Comparison of ENCODE assay signal across 8 mouse cellular contexts in the genomic region with DNA sequence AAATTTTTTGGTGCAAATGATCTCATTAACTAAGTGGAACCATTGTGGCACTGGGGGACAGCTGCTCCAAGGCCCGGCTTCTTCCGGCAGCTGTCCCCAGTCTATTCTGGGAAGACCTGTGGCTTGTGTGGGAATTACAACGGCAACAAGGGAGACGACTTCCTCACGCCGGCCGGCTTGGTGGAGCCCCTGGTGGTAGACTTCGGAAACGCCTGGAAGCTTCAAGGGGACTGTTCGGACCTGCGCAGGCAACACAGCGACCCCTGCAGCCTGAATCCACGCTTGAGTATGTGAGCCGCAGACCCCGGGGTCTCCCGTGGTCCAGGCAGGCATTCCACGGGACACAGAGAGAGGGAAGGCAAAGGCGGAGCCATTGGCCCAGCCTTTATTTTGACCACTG. TPM values are rescaled to one million over a fixed set of nuclear protein-coding genes. Genes with fewer than 3 reads are reported as not detected.
DNase-seq lines count a peak whose midpoint lies in the region; ATAC-seq and TF ChIP-seq lines count a peak whose summit lies in the region.

No protein-coding gene starts in this region.

- no peak overlapping the region for H3K9ac ChIP-seq in heart, embryonic 14.5 days (ENCODE audit: low read length)
- H3K9ac ChIP-seq in kidney, postnatal 0 days (ENCODE audit: low read depth, low read length) = no peak overlapping the region
- no peak overlapping the region for H3K9ac ChIP-seq in liver, adult 2 months (ENCODE audit: low read depth, low read length)

- peak overlapping the region; percentile 49 for H3K27ac ChIP-seq in bone marrow macrophage, adult 2 months (ENCODE audit: insufficient read depth, low read depth, low read length)
- no peak overlapping the region for H3K27ac ChIP-seq in heart, embryonic 14.5 days (replicated peaks in 1 of 2; ENCODE audit: control insufficient read depth in 1 of 2, insufficient read depth in 1 of 2, low read depth in 2 of 2, low read length in 2 of 2)
- H3K27ac ChIP-seq in kidney, postnatal 0 days = no peak overlapping the region
- no peak overlapping the region for H3K27ac ChIP-seq in liver, adult 2 months (replicated peaks; ENCODE audit: insufficient read depth, low read depth, low read length)

- no peaks in the 10 kb centered on the region for H3K9me3 ChIP-seq in heart, embryonic 14.5 days (ENCODE audit: control insufficient read depth, low read length)
- H3K9me3 ChIP-seq in kidney, postnatal 0 days (replicated peaks; ENCODE audit: low read length) = no peaks in the 10 kb centered on the region

- peak; percentile 52 for DNase-seq in A20 (ENCODE audit: low read depth, low spot score)
- peak; percentile 49 for DNase-seq in fibroblast of lung, adult 2 months (ENCODE audit: low read depth)
- peak; percentile 95 for DNase-seq in kidney, postnatal 0 days (ENCODE audit: low spot score)
- peak; percentile 54 for DNase-seq in liver, adult 2 months (ENCODE audit: extremely low read depth, low read depth, low spot score)
- peak; percentile 39 to 69 for DNase-seq in monocyte, adult 2 months (ENCODE audit: low read depth in 1 of 2, low spot score in 2 of 2)
- peak; percentile 49 to 69 for DNase-seq in spleen, postnatal 14 days (ENCODE audit: low spot score in 2 of 2)

- H3K4me1 ChIP-seq in bone marrow macrophage, adult 2 months (ENCODE audit: control insufficient read depth, insufficient read depth, low read length) = peaks cover 12% of the 10 kb centered on the region
- H3K4me1 ChIP-seq in heart, embryonic 14.5 days (ENCODE audit: control insufficient read depth in 2 of 2, insufficient read depth in 2 of 2, low read length in 2 of 2) = peaks cover 0 to 2% of the 10 kb centered on the region in 2 experiments; a peak in 2 of 4 replicates
- 0 out of 2 replicates have a peak, but pooled peaks cover 5% of the 10 kb centered on the region for H3K4me1 ChIP-seq in kidney, postnatal 0 days (replicated peaks; ENCODE audit: insufficient read depth, low read length)
- no peaks in the 10 kb centered on the region for H3K4me1 ChIP-seq in liver, adult 2 months (ENCODE audit: control insufficient read depth, insufficient read depth, low read length)

- peaks cover 16% of the 10 kb centered on the region; the same call in 1 of the 2 replicates for H3K27me3 ChIP-seq in heart, embryonic 14.5 days (ENCODE audit: control insufficient read depth, insufficient read depth, low read length)
- H3K27me3 ChIP-seq in kidney, postnatal 0 days (ENCODE audit: insufficient read depth, low read length) = no peaks in the 10 kb centered on the region
- H3K27me3 ChIP-seq in liver, adult 2 months (ENCODE audit: control insufficient read depth, insufficient read depth, low read length) = no peaks in the 10 kb centered on the region

- no peak for TF ChIP-seq POLR2A in bone marrow macrophage, adult 2 months (IDR thresholded peaks at IDR 0.05; ENCODE audit: borderline replicate concordance, low read depth, low read length)
- TF ChIP-seq POLR2A in liver, adult 2 months (IDR thresholded peaks at IDR 0.05; ENCODE audit: extremely low read depth, insufficient read depth, low read length) = no peak

- peak overlapping the region; percentile 31 for H3K4me2 ChIP-seq in heart, embryonic 14.5 days (ENCODE audit: low read length)
- peak overlapping the region; percentile 36 for H3K4me2 ChIP-seq in kidney, postnatal 0 days (ENCODE audit: low read length)

- H3K79me2 ChIP-seq in liver, adult 2 months (ENCODE audit: control insufficient read depth, insufficient read depth, low read length) = no peaks in the 10 kb centered on the region

- WGBS in heart, embryonic 14.5 days = 8% methylated on average over 18 of the region's 18 CpGs
- 5% methylated on average over 18 of the region's 18 CpGs for WGBS in kidney, postnatal 0 days
- 7% methylated on average over 18 of the region's 18 CpGs for WGBS in liver, adult 2 months

- ATAC-seq in heart, embryonic 14.5 days (ENCODE audit: insufficient number of reproducible peaks, insufficient read depth, low FRiP score, low read depth) = peak; percentile 35; the same call in 1 of the 2 replicates
- peak; percentile 77 for ATAC-seq in kidney, postnatal 0 days (replicated peaks; ENCODE audit: low FRiP score, low read depth)

- H3K36me3 ChIP-seq in heart, embryonic 14.5 days (ENCODE audit: control insufficient read depth, insufficient read depth, low read length) = no peaks in the 10 kb centered on the region
- H3K36me3 ChIP-seq in kidney, postnatal 0 days (ENCODE audit: insufficient read depth, low read length) = no peaks in the 10 kb centered on the region
- H3K36me3 ChIP-seq in liver, adult 2 months (ENCODE audit: control insufficient read depth, insufficient read depth, low read length) = no peaks in the 10 kb centered on the region

- peak overlapping the region; percentile 47 for H3K4me3 ChIP-seq in bone marrow macrophage, adult 2 months (ENCODE audit: insufficient read depth, low read length)
- H3K4me3 ChIP-seq in heart, embryonic 14.5 days (ENCODE audit: control insufficient read depth in 1 of 2, insufficient read depth in 1 of 2, low read depth in 1 of 2, low read length in 2 of 2) = no peak overlapping the region
- H3K4me3 ChIP-seq in kidney, postnatal 0 days (replicated peaks; ENCODE audit: low read depth, low read length) = no peak overlapping the region
- H3K4me3 ChIP-seq in liver, adult 2 months (ENCODE audit: insufficient read depth, low read depth, low read length) = no peak overlapping the region

- peak; percentile 98 for TF ChIP-seq CTCF in bone marrow macrophage, adult 2 months (IDR thresholded peaks at IDR 0.05; ENCODE audit: low read depth, low read length)
- TF ChIP-seq CTCF in kidney, postnatal 0 days (IDR thresholded peaks at IDR 0.05; ENCODE audit: low read depth) = peak; percentile 97
- peak; percentile 88 for TF ChIP-seq CTCF in liver, adult 2 months (IDR thresholded peaks at IDR 0.05; ENCODE audit: low read depth, low read length)

RNA-seq across cellular contexts. Expression of a gene that starts 56.7 kb away (rescaled TPM):
- polyA plus RNA-seq in bone marrow macrophage, adult 2 months (2012; ENCODE audit: insufficient read depth, insufficient read length, missing spikeins) = 9.0 and 11.0 TPM in 2 replicates
- polyA plus RNA-seq in heart, embryonic 14.5 days (2014; fragmentation: Nextera tagmentation; extraction: Ambion mirVana) = 22.5 and 27.9 TPM in 2 replicates
- polyA plus RNA-seq in kidney, postnatal 0 days (2015; fragmentation: Nextera tagmentation; extraction: Ambion mirVana) = 4.5 and 5.1 TPM in 2 replicates
- 4.9 and 6.8 TPM in 2 replicates for total RNA-seq in liver, adult 2 months (2014; rRNA removed)
- polyA plus RNA-seq in liver, adult 2 months (2012; rRNA removed) = 9.0 and 10.9 TPM in 2 replicates
